Mouse (Mus musculus): Measurements from ENCODE around the gene Hadh. TPM values are rescaled to one million over a fixed set of nuclear protein-coding genes. Genes with fewer than 3 reads are reported as not detected.

The Hadh gene
- polyA plus RNA-seq, 1 experiment: 70.7 TPM

- no peaks in the 10 kb centered on the region for H3K27me3 ChIP-seq (ENCODE audit: control insufficient read depth, insufficient read depth, insufficient read length)
- TF ChIP-seq MYOG (IDR thresholded peaks at IDR 0.05; ENCODE audit: control insufficient read depth in 1 of 3, insufficient read depth in 1 of 3, insufficient read length in 2 of 3, low read depth in 2 of 3) (no peak), POLR2A (IDR thresholded peaks at IDR 0.05; ENCODE audit: insufficient read length, low read depth) (no peak), USF1 (IDR thresholded peaks at IDR 0.05; ENCODE audit: low read depth) (no peak), MAX (IDR thresholded peaks at IDR 0.05; ENCODE audit: low read depth) (no peak), REST (IDR thresholded peaks at IDR 0.05; ENCODE audit: insufficient read depth, insufficient read length) (no peak), SRF (IDR thresholded peaks at IDR 0.05; ENCODE audit: control insufficient read depth, insufficient read length, low read depth) (no peak), CEBPB (IDR thresholded peaks at IDR 0.05; ENCODE audit: insufficient read depth, poor library complexity, severe bottlenecking) (no peak), TCF3 (IDR thresholded peaks at IDR 0.05; ENCODE audit: insufficient read length, low read depth) (no peak), MYOD1 (IDR thresholded peaks at IDR 0.05; ENCODE audit: control insufficient read depth in 1 of 3, insufficient read length in 2 of 3, low read depth in 2 of 3) (no peak), TCF12 (IDR thresholded peaks at IDR 0.05; ENCODE audit: insufficient read depth, poor library complexity, severe bottlenecking) (no peak), POLR2AphosphoS2 (IDR thresholded peaks at IDR 0.05; ENCODE audit: insufficient read length, low read depth) (no peak), E2F4 (IDR thresholded peaks at IDR 0.05; ENCODE audit: insufficient read depth) (no peak)
- no peak overlapping the region for H3ac ChIP-seq (ENCODE audit: control insufficient read depth, insufficient read length)
- H3K4me2 ChIP-seq (ENCODE audit: low read depth): peak overlapping the region; percentile 91
- H3K36me3 ChIP-seq (ENCODE audit: control insufficient read depth, insufficient read depth): no peaks in the 10 kb centered on the region
- no peaks in the 10 kb centered on the region for H3K79me2 ChIP-seq (ENCODE audit: control insufficient read depth, insufficient read depth)
- no peak overlapping the region for H3K4me3 ChIP-seq
Measured at GRCm38 (mm10) chr3:131270381-131270780, 1.5 kb downstream of the Hadh start.

GRCm38 (mm10) chr3:131266366-131267050 lies 5.4 kb downstream of the Hadh start:
- TF ChIP-seq TCF12 (IDR thresholded peaks at IDR 0.05; ENCODE audit: insufficient read depth, poor library complexity, severe bottlenecking): no peak
- TF ChIP-seq E2F4 (IDR thresholded peaks at IDR 0.05; ENCODE audit: insufficient read depth): no peak
- no peak for TF ChIP-seq SRF (IDR thresholded peaks at IDR 0.05; ENCODE audit: control insufficient read depth, insufficient read length, low read depth)
- no peak for TF ChIP-seq MAX (IDR thresholded peaks at IDR 0.05; ENCODE audit: low read depth)
- TF ChIP-seq USF1 (IDR thresholded peaks at IDR 0.05; ENCODE audit: low read depth): no peak
- TF ChIP-seq CEBPB (IDR thresholded peaks at IDR 0.05; ENCODE audit: insufficient read depth, poor library complexity, severe bottlenecking): no peak
- TF ChIP-seq POLR2A (IDR thresholded peaks at IDR 0.05; ENCODE audit: insufficient read length, low read depth): no peak
- no peak for TF ChIP-seq MYOD1 (IDR thresholded peaks at IDR 0.05; ENCODE audit: control insufficient read depth in 1 of 3, insufficient read length in 2 of 3, low read depth in 2 of 3)
- TF ChIP-seq REST (IDR thresholded peaks at IDR 0.05; ENCODE audit: insufficient read depth, insufficient read length): no peak
- TF ChIP-seq TCF3 (IDR thresholded peaks at IDR 0.05; ENCODE audit: insufficient read length, low read depth): no peak
- no peak overlapping the region for H3K4me2 ChIP-seq (ENCODE audit: low read depth)
- no peak overlapping the region for H3K4me3 ChIP-seq
- H3K79me2 ChIP-seq (ENCODE audit: control insufficient read depth, insufficient read depth): no peaks in the 10 kb centered on the region
- no peaks in the 10 kb centered on the region for H3K27me3 ChIP-seq (ENCODE audit: control insufficient read depth, insufficient read depth, insufficient read length)
- no peaks in the 10 kb centered on the region for H3K36me3 ChIP-seq (ENCODE audit: control insufficient read depth, insufficient read depth)
- H3ac ChIP-seq (ENCODE audit: control insufficient read depth, insufficient read length): no peak overlapping the region

- Histone ChIP-seq H3K36me3 (ENCODE audit: control insufficient read depth, insufficient read depth) (no peaks in the 10 kb centered on the region), H3K4me3 (no peak overlapping the region), H3K4me2 (ENCODE audit: low read depth) (no peak overlapping the region), H3K79me2 (ENCODE audit: control insufficient read depth, insufficient read depth) (no peaks in the 10 kb centered on the region), H3K27me3 (ENCODE audit: control insufficient read depth, insufficient read depth, insufficient read length) (no peaks in the 10 kb centered on the region), H3ac (ENCODE audit: control insufficient read depth, insufficient read length) (no peak overlapping the region)
- TF ChIP-seq POLR2AphosphoS2 (IDR thresholded peaks at IDR 0.05; ENCODE audit: insufficient read length, low read depth): no peak
- no peak for TF ChIP-seq MYOD1 (IDR thresholded peaks at IDR 0.05; ENCODE audit: control insufficient read depth in 1 of 3, insufficient read length in 2 of 3, low read depth in 2 of 3)
Measured at GRCm38 (mm10) chr3:131265516-131265915, 6.4 kb downstream of the Hadh start.

GRCm38 (mm10) chr3:131263766-131264486 lies 8.0 kb downstream of the Hadh start:
- Histone ChIP-seq H3K27me3 (ENCODE audit: control insufficient read depth, insufficient read depth, insufficient read length) (no peaks in the 10 kb centered on the region), H3K36me3 (ENCODE audit: control insufficient read depth, insufficient read depth) (no peaks in the 10 kb centered on the region), H3K79me2 (ENCODE audit: control insufficient read depth, insufficient read depth) (no peaks in the 10 kb centered on the region), H3K4me2 (ENCODE audit: low read depth) (no peak overlapping the region), H3ac (ENCODE audit: control insufficient read depth, insufficient read length) (no peak overlapping the region), H3K4me3 (no peak overlapping the region)
- no peak for TF ChIP-seq MAX (IDR thresholded peaks at IDR 0.05; ENCODE audit: low read depth)
- TF ChIP-seq TCF3 (IDR thresholded peaks at IDR 0.05; ENCODE audit: insufficient read length, low read depth): no peak
- no peak for TF ChIP-seq CEBPB (IDR thresholded peaks at IDR 0.05; ENCODE audit: insufficient read depth, poor library complexity, severe bottlenecking)
- TF ChIP-seq E2F4 (IDR thresholded peaks at IDR 0.05; ENCODE audit: insufficient read depth): no peak
- TF ChIP-seq REST (IDR thresholded peaks at IDR 0.05; ENCODE audit: insufficient read depth, insufficient read length): no peak
- no peak for TF ChIP-seq POLR2AphosphoS2 (IDR thresholded peaks at IDR 0.05; ENCODE audit: insufficient read length, low read depth)
- no peak for TF ChIP-seq MYOG (IDR thresholded peaks at IDR 0.05; ENCODE audit: control insufficient read depth in 1 of 3, insufficient read depth in 1 of 3, insufficient read length in 2 of 3, low read depth in 2 of 3)
- TF ChIP-seq SRF (IDR thresholded peaks at IDR 0.05; ENCODE audit: control insufficient read depth, insufficient read length, low read depth): no peak
- no peak for TF ChIP-seq MYOD1 (IDR thresholded peaks at IDR 0.05; ENCODE audit: control insufficient read depth in 1 of 3, insufficient read length in 2 of 3, low read depth in 2 of 3)
- no peak for TF ChIP-seq TCF12 (IDR thresholded peaks at IDR 0.05; ENCODE audit: insufficient read depth, poor library complexity, severe bottlenecking)
- no peak for TF ChIP-seq USF1 (IDR thresholded peaks at IDR 0.05; ENCODE audit: low read depth)
- TF ChIP-seq POLR2A (IDR thresholded peaks at IDR 0.05; ENCODE audit: insufficient read length, low read depth): no peak

Measured in myocyte (in vitro differentiated cells).